Mouse (Mus musculus) kidney, embryonic 15.5 days (tissue): ENCODE results near the gene Mapkapk5. TPM values are rescaled to one million over a fixed set of nuclear protein-coding genes. Genes with fewer than 3 reads are reported as not detected.
"Not testable (repeated sequence)": the region's sequence is repeated elsewhere in the genome, so short reads cannot be mapped to it uniquely, and the experiment has no call there.

Experiments
- ATAC-seq: fragments of 200-750 bp; cut with Nextera tagmentation; replicated peaks from 2 replicates; pipeline ENCODE4 v1.8.0; 2017; ENCODE audit warnings: moderate TSS enrichment; ENCODE audit not compliant: low FRiP score
- H3K27ac ChIP-seq: fragments of 300-500 bp; sonication (generic); 2 replicates; pipeline ENCODE4 v1.5.1; 2015; ENCODE audit warnings: mild to moderate bottlenecking, inconsistent platforms
- H3K27me3 ChIP-seq: fragments of 300-500 bp; sonication (generic); 2 replicates; pipeline ENCODE4 v1.6.1; 2015; ENCODE audit warnings: inconsistent platforms
- H3K36me3 ChIP-seq: fragments of 300-500 bp; sonication (generic); 2 replicates; pipeline ENCODE4 v1.6.1; 2015; ENCODE audit warnings: inconsistent platforms
- H3K4me1 ChIP-seq: fragments of 300-500 bp; sonication (generic); 2 replicates; pipeline ENCODE4 v1.6.1; 2015; ENCODE audit warnings: inconsistent platforms
- H3K4me2 ChIP-seq: fragments of 300-500 bp; sonication (generic); 2 replicates; pipeline ENCODE4 v1.6.1; 2015; ENCODE audit warnings: moderate library complexity, mild to moderate bottlenecking, inconsistent platforms
- H3K4me3 ChIP-seq: fragments of 300-500 bp; sonication (generic); replicated peaks from 2 replicates; pipeline ENCODE4 v1.5.1; 2015; ENCODE audit warnings: mild to moderate bottlenecking, inconsistent platforms
- H3K9ac ChIP-seq: fragments of 300-500 bp; sonication (generic); 2 replicates; pipeline ENCODE4 v1.6.1; 2015; ENCODE audit warnings: mild to moderate bottlenecking, inconsistent platforms
- H3K9me3 ChIP-seq: fragments of 300-500 bp; sonication (generic); replicated peaks from 2 replicates; pipeline ENCODE4 v1.6.1; 2016; ENCODE audit warnings: inconsistent platforms
- WGBS: fragments of 180-500 bp; shearing (Covaris S2); methylation state at CpG from one replicate; pipeline ENCODE4 v1.1.7; 2015; ENCODE audit warnings: mixed read lengths; 5-methylcytosine and 5-hydroxymethylcytosine counted together
- polyA plus RNA-seq: library from polyadenylated mRNA; unstranded; fragments of >200 nt; fragmentation: Nextera tagmentation; extraction: Ambion mirVana; gene quantifications from 2 replicates; pipeline ENCODE4 v1.2.1, GENCODE M21; 2015

Gene Mapkapk5
- polyA plus RNA-seq, 1 experiment from 2014 or later: 42.8 TPM

GRCm38 (mm10) chr5:121519758-121520157 lies 25.9 kb downstream of the Mapkapk5 start:
- not testable (repeated sequence) for ATAC-seq, H3K9me3 ChIP-seq, H3K4me3 ChIP-seq, H3K9ac ChIP-seq, H3K4me1 ChIP-seq, H3K27me3 ChIP-seq, H3K27ac ChIP-seq, H3K4me2 ChIP-seq
- peaks cover 58% of the 10 kb centered on the region for H3K36me3 ChIP-seq
- 90% methylated on average over 11 of the region's 17 CpGs for WGBS

GRCm38 (mm10) chr5:121518983-121519382 lies 26.7 kb downstream of the Mapkapk5 start:
- H3K27me3 ChIP-seq: no peaks in the 10 kb centered on the region
- no peaks in the 10 kb centered on the region for H3K4me1 ChIP-seq
- peaks cover 50% of the 10 kb centered on the region for H3K36me3 ChIP-seq
- no peak for ATAC-seq
- WGBS: 89% methylated on average over 9 of the region's 9 CpGs
- no peak overlapping the region for H3K4me2 ChIP-seq
- H3K27ac ChIP-seq: no peak overlapping the region
- no peak overlapping the region for H3K9ac ChIP-seq
- H3K4me3 ChIP-seq: no peak overlapping the region
- H3K9me3 ChIP-seq: no peaks in the 10 kb centered on the region

GRCm38 (mm10) chr5:121510009-121510408 lies 35.7 kb downstream of the Mapkapk5 start:
- H3K9me3 ChIP-seq: no peaks in the 10 kb centered on the region
- no peak overlapping the region for H3K4me2 ChIP-seq
- ATAC-seq: no peak
- H3K4me1 ChIP-seq: no peaks in the 10 kb centered on the region
- no peak overlapping the region for H3K4me3 ChIP-seq
- no peak overlapping the region for H3K9ac ChIP-seq
- H3K36me3 ChIP-seq: no peaks in the 10 kb centered on the region
- H3K27me3 ChIP-seq: no peaks in the 10 kb centered on the region
- no peak overlapping the region for H3K27ac ChIP-seq
- WGBS: 83% methylated on average over 7 of the region's 7 CpGs

GRCm38 (mm10) chr5:121506846-121507245 lies 38.9 kb downstream of the Mapkapk5 start:
- no peaks in the 10 kb centered on the region for H3K9me3 ChIP-seq
- 91% methylated on average over 1 of the region's 1 CpGs for WGBS
- ATAC-seq: no peak
- H3K27ac ChIP-seq: no peak overlapping the region
- no peaks in the 10 kb centered on the region for H3K27me3 ChIP-seq
- H3K36me3 ChIP-seq: no peaks in the 10 kb centered on the region
- H3K4me3 ChIP-seq: no peak overlapping the region
- no peaks in the 10 kb centered on the region for H3K4me1 ChIP-seq
- H3K9ac ChIP-seq: no peak overlapping the region
- no peak overlapping the region for H3K4me2 ChIP-seq

GRCm38 (mm10) chr5:121503231-121503630 lies 42.5 kb downstream of the Mapkapk5 start, which contains the start of gene Adam1b:
TSS of gene Adam1b (minus strand) at chr5:121503435.
- Histone ChIP-seq H3K4me3 (no peak within 1 kb of the TSS), H3K4me2 (no peak within 1 kb of the TSS), H3K4me1 (no peaks in the 10 kb centered on the region), H3K9ac (no peak within 1 kb of the TSS), H3K27ac (no peak within 1 kb of the TSS), H3K36me3 (no peaks in the 10 kb centered on the region), H3K9me3 (no peaks in the 10 kb centered on the region), H3K27me3 (no peaks in the 10 kb centered on the region)
- 78% methylated on average over 3 of the region's 3 CpGs for WGBS
- no peak for ATAC-seq

GRCm38 (mm10) chr5:121501424-121501996 lies 44.2 kb downstream of the Mapkapk5 start:
- not testable (repeated sequence) for ATAC-seq, H3K4me3 ChIP-seq, H3K4me1 ChIP-seq, H3K36me3 ChIP-seq, H3K27ac ChIP-seq, H3K4me2 ChIP-seq, H3K9ac ChIP-seq, H3K9me3 ChIP-seq, H3K27me3 ChIP-seq
- 82% methylated on average over 11 of the region's 17 CpGs for WGBS

GRCm38 (mm10) chr5:121500719-121501118 lies 45.0 kb downstream of the Mapkapk5 start:
- no peak overlapping the region for H3K4me2 ChIP-seq
- H3K4me3 ChIP-seq: no peak overlapping the region
- no peaks in the 10 kb centered on the region for H3K4me1 ChIP-seq
- no peak overlapping the region for H3K27ac ChIP-seq
- WGBS: 57% methylated on average over 7 of the region's 7 CpGs
- no peaks in the 10 kb centered on the region for H3K36me3 ChIP-seq
- H3K9me3 ChIP-seq: no peaks in the 10 kb centered on the region
- no peak overlapping the region for H3K9ac ChIP-seq
- no peak for ATAC-seq
- H3K27me3 ChIP-seq: no peaks in the 10 kb centered on the region

- Histone ChIP-seq H3K4me1 (no peaks in the 10 kb centered on the region), H3K9ac (no peak overlapping the region), H3K4me2 (no peak overlapping the region), H3K4me3 (no peak overlapping the region), H3K9me3 (no peaks in the 10 kb centered on the region), H3K36me3 (no peaks in the 10 kb centered on the region), H3K27me3 (no peaks in the 10 kb centered on the region), H3K27ac (no peak overlapping the region)
- no peak for ATAC-seq
- 73% methylated on average over 8 of the region's 8 CpGs for WGBS
Measured at GRCm38 (mm10) chr5:121493305-121493704, 52.4 kb downstream of the Mapkapk5 start.

- no peak overlapping the region for H3K27ac ChIP-seq
- H3K4me3 ChIP-seq: no peak overlapping the region
- no peak overlapping the region for H3K4me2 ChIP-seq
- no peak overlapping the region for H3K9ac ChIP-seq
- H3K9me3 ChIP-seq: no peaks in the 10 kb centered on the region
- H3K4me1 ChIP-seq: no peaks in the 10 kb centered on the region
- no peak for ATAC-seq
- H3K36me3 ChIP-seq: no peaks in the 10 kb centered on the region
- no peaks in the 10 kb centered on the region for H3K27me3 ChIP-seq
- WGBS: 81% methylated on average over 5 of the region's 5 CpGs
Measured at GRCm38 (mm10) chr5:121484801-121485200, 60.9 kb downstream of the Mapkapk5 start.

- H3K27ac ChIP-seq: no peak overlapping the region
- WGBS: 37% methylated on average over 3 of the region's 3 CpGs
- no peaks in the 10 kb centered on the region for H3K9me3 ChIP-seq
- no peaks in the 10 kb centered on the region for H3K27me3 ChIP-seq
- H3K9ac ChIP-seq: no peak overlapping the region
- no peak overlapping the region for H3K4me3 ChIP-seq
- no peaks in the 10 kb centered on the region for H3K4me1 ChIP-seq
- no peak for ATAC-seq
- no peak overlapping the region for H3K4me2 ChIP-seq
- H3K36me3 ChIP-seq: no peaks in the 10 kb centered on the region
Measured at GRCm38 (mm10) chr5:121477680-121478079, 68.0 kb downstream of the Mapkapk5 start.

- no peak for ATAC-seq
- no peak overlapping the region for H3K4me3 ChIP-seq
- no peaks in the 10 kb centered on the region for H3K4me1 ChIP-seq
- H3K36me3 ChIP-seq: no peaks in the 10 kb centered on the region
- no peak overlapping the region for H3K27ac ChIP-seq
- no peak overlapping the region for H3K9ac ChIP-seq
- H3K27me3 ChIP-seq: no peaks in the 10 kb centered on the region
- no peak overlapping the region for H3K4me2 ChIP-seq
- WGBS: 80% methylated on average over 1 of the region's 1 CpGs
- H3K9me3 ChIP-seq: no peaks in the 10 kb centered on the region
Measured at GRCm38 (mm10) chr5:121476040-121476439, 69.7 kb downstream of the Mapkapk5 start.
